Mouse (Mus musculus) heart, adult 2 months (tissue): ENCODE measurements around the gene Aldh1l1.

Experiments
- CTCF ChIP-seq: fragments of 200-600 bp; IDR thresholded peaks from 2 replicates; pipeline ENCODE4 v1.8.1; 2022; ENCODE audit warnings: antibody characterized with exemption, mild to moderate bottlenecking, moderate library complexity
- EP300 ChIP-seq: fragments of 200-500 bp; IDR thresholded peaks from 2 replicates; pipeline ENCODE4 v1.6.1; 2011; ENCODE audit warnings: low read depth, low read length, control low read depth; ENCODE audit not compliant: insufficient read depth

GRCm38 (mm10) chr6:90550161-90550912 is 64.1 kb downstream of the Aldh1l1 start:
- no peak for TF ChIP-seq CTCF
- no peak for TF ChIP-seq EP300
